In genomic region chr16:30390650-30391340, GRCm38 (mm10) we compare ENCODE assay signal across 9 mouse cellular contexts. TPM values are rescaled to one million over a fixed set of nuclear protein-coding genes. Genes with fewer than 3 reads are reported as not detected.
DNase-seq lines count a peak whose midpoint lies in the region; ATAC-seq and TF ChIP-seq lines count a peak whose summit lies in the region.
"Had no signal": no experiment of that assay in that cellular context is flagged by ENCODE, and none has a peak within 500 bp of the region (broad histone marks: within the 10 kb centered on the region; RNA-seq: fewer than 3 reads in every experiment).

No protein-coding gene starts in this region.

- no peak overlapping the region for H3K27ac ChIP-seq in heart, postnatal 0 days (ENCODE audit: low read depth)

- TF ChIP-seq CTCF in heart, postnatal 0 days (IDR thresholded peaks at IDR 0.05; ENCODE audit: low read depth) = no peak

- H3K9ac ChIP-seq in heart, postnatal 0 days (replicated peaks; ENCODE audit: low read depth, low read length) = no peak overlapping the region

- H3K4me3 ChIP-seq in heart, postnatal 0 days (ENCODE audit: low read depth, low read length) = no peak overlapping the region
- H3K4me3 ChIP-seq: megakaryocyte, embryonic 14.5 days had no signal

- peaks cover 16% of the 10 kb centered on the region for H3K4me1 ChIP-seq in heart, postnatal 0 days (ENCODE audit: control insufficient read depth, insufficient read depth)

- no peak for ATAC-seq in heart, postnatal 0 days (ENCODE audit: insufficient read depth, low read depth)

- no peak overlapping the region for H3K4me2 ChIP-seq in heart, postnatal 0 days (ENCODE audit: low read depth, low read length)

- intact Hi-C loops in heart, postnatal 25 days (cut with DNase I) = no loop called here
- intact Hi-C loops in left cerebral cortex, postnatal 36 days (cut with DNase I) = no loop called here

- H3K36me3 ChIP-seq in heart, postnatal 0 days (replicated peaks; ENCODE audit: control insufficient read depth, insufficient read depth, low read length) = no peaks in the 10 kb centered on the region; the same call in 1 of the 2 replicates

- H3K9me3 ChIP-seq in heart, postnatal 0 days (replicated peaks; ENCODE audit: control insufficient read depth, low read length) = peaks cover 4% of the 10 kb centered on the region; the same call in 1 of the 2 replicates

- peak; percentile 42 to 59 for DNase-seq in heart, adult 18-20 months
- DNase-seq in heart, postnatal 25 days (ENCODE audit: low spot score) = no peak
- peak; percentile 54 for DNase-seq in urinary bladder, postnatal 14 days (ENCODE audit: low spot score)
- DNase-seq in urinary bladder, adult 2 months (ENCODE audit: low spot score) = no peak
- DNase-seq in heart, postnatal 0 days (ENCODE audit: low spot score) = peak; percentile 24
- DNase-seq in skeletal muscle tissue, adult 2 months (ENCODE audit: low read depth, low spot score) = peak; percentile 43
- no peak for DNase-seq in left cerebral cortex, postnatal 36 days (ENCODE audit: low spot score in 2 of 2)
- no peak for DNase-seq in cerebellum, postnatal 4 days (ENCODE audit: low spot score in 2 of 2)

- 60% methylated on average over 5 of the region's 5 CpGs for WGBS in heart, postnatal 0 days

- TF ChIP-seq EP300 in heart, postnatal 0 days (IDR thresholded peaks at IDR 0.05; ENCODE audit: low read depth) = no peak

- H3K27me3 ChIP-seq in heart, postnatal 0 days (ENCODE audit: control insufficient read depth, insufficient read depth, low read length) = no peaks in the 10 kb centered on the region

RNA-seq across cellular contexts. Expression of gene Atp13a3, which starts 15.0 kb away (rescaled TPM):
- total RNA-seq in heart, adult 18-20 months (2021) = 10 to 100 TPM; 48.4 to 49.8 TPM
- 10 to 100 TPM; 52.4 to 61.6 TPM for total RNA-seq in heart, postnatal 25 days (2021)
- 42.8 and 45.2 TPM in 2 replicates for polyA plus RNA-seq in urinary bladder, adult 2 months (2012; rRNA removed)
- 27.1 and 34.4 TPM in 2 replicates for total RNA-seq in heart, postnatal 0 days (2014; rRNA removed; ENCODE audit: low replicate concordance)
- polyA plus RNA-seq in heart, postnatal 0 days (2015; fragmentation: Nextera tagmentation; extraction: Ambion mirVana) = 3.9 and 4.5 TPM in 2 replicates
- 10 to 100 TPM; 61.8 to 71.6 TPM for total RNA-seq in left cerebral cortex, postnatal 36 days (2021)

Comparison
In these comparisons a context has a peak if more than half of its experiments do, and no peak if none do; other contexts are left out.
1. DNase-seq: peak in heart, adult 18-20 months (2 of 2), urinary bladder, postnatal 14 days (single experiment), heart, postnatal 0 days (single experiment) and skeletal muscle tissue, adult 2 months (single experiment); none in heart, postnatal 25 days (single experiment), urinary bladder, adult 2 months (single experiment), left cerebral cortex, postnatal 36 days (0 of 2) and cerebellum, postnatal 4 days (0 of 2).